Mouse (Mus musculus): ENCODE measurements at regions not wholly inside any gene's neighbourhood (a gene's known extent, or its start where the extent isn't known, plus 50 kb on each side); places are given as distances from the start of the nearest gene placed in this dataset.
A peak's percentile ranks its signal among the peaks of the same experiment; 100 is the strongest.

DNA sequence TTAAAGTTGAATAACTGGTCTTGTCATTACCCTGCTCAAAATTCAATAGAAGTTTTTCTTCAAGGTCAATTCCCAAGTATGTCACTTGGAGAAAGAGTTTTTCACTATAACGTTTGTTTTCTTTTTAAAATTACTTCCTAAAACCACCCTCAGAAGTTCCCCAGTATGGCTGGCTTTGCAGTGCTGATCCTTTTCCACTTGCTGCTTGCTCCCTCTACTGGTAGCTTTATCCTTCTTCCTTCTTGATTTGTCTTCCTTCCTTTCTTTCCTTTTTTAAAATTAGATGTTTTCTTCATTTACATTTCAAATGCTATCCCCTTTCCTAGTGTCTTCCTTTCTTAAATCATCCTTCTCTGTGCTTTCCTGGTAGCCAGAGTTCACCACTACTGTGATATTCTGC is 73.6 kb downstream of the Rtl3 start:
- H3K4me1 ChIP-seq (replicated peaks; ENCODE audit: control insufficient read depth, insufficient read depth, low read length): no peaks in the 10 kb centered on the region
- H3K27me3 ChIP-seq (ENCODE audit: control insufficient read depth, insufficient read depth, low read length): no peaks in the 10 kb centered on the region
- no peak overlapping the region for H3K27ac ChIP-seq (ENCODE audit: low read depth, low read length)
- no peaks in the 10 kb centered on the region for H3K9me3 ChIP-seq (ENCODE audit: control insufficient read depth, low read length)
- H3K9ac ChIP-seq (ENCODE audit: low read depth, low read length): no peak overlapping the region
- H3K36me3 ChIP-seq (ENCODE audit: control insufficient read depth, insufficient read depth, low read length): no peaks in the 10 kb centered on the region
- no peak overlapping the region for H3K4me2 ChIP-seq (replicated peaks; ENCODE audit: low read depth, low read length)
- no peak overlapping the region for H3K4me3 ChIP-seq (ENCODE audit: low read depth, low read length)
- peak; percentile 10 for DNase-seq (ENCODE audit: low spot score)
- no peak for ATAC-seq (ENCODE audit: low FRiP score)
- 11% methylated on average over 1 of the region's 1 CpGs for WGBS

Data from hindbrain, embryonic 11.5 days (tissue).